ENCODE assay signal across 20 mouse cellular contexts in the genomic region with DNA sequence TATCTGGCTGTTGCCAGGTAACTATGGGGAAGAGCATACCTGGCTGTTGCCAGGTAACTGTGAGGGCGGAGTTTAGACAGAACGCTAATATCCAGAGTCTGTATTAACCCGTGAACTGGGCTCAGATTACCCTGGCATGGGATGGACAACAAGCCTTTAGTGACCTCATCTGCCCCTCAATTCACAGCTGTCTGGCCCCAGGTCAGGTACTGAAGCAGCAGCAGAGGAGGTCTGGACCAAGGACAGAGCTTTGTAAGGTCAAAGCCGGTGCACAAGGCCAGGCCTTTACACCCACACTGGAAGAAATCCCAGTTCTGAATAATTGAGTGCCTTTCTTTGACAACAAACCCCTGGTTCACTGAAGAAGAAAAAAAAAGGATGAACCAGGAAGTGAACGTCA. TPM values are rescaled to one million over a fixed set of nuclear protein-coding genes. Genes with fewer than 3 reads are reported as not detected.
DNase-seq lines count a peak whose midpoint lies in the region; ATAC-seq and TF ChIP-seq lines count a peak whose summit lies in the region.
"Had no signal": no experiment of that assay in that cellular context is flagged by ENCODE, and none has a peak within 500 bp of the region (broad histone marks: within the 10 kb centered on the region; RNA-seq: fewer than 3 reads in every experiment).

No protein-coding gene starts in this region.

- peaks cover 12% of the 10 kb centered on the region; the same call in 1 of the 2 replicates for H3K36me3 ChIP-seq in kidney, embryonic 14.5 days (ENCODE audit: control insufficient read depth, insufficient read depth, low read length)

- H3K9me3 ChIP-seq in kidney, embryonic 14.5 days (ENCODE audit: control insufficient read depth, low read length): no peaks in the 10 kb centered on the region; the same call in 1 of the 2 replicates
- H3K9me3 ChIP-seq: embryonic facial prominence, embryonic 13.5 days; hindbrain, embryonic 10.5 days; midbrain, embryonic 13.5 days had no signal

- WGBS in cerebellum, adult 2 months: 69% methylated on average over 5 of the region's 5 CpGs
- 61% methylated on average over 5 of the region's 5 CpGs for WGBS in kidney, embryonic 14.5 days

- H3K4me1 ChIP-seq in cerebellum, adult 2 months (ENCODE audit: control insufficient read depth, insufficient read depth, low read length): peaks cover 62% of the 10 kb centered on the region
- peaks cover 7% of the 10 kb centered on the region for H3K4me1 ChIP-seq in kidney, embryonic 14.5 days (ENCODE audit: control insufficient read depth, insufficient read depth, low read length)

- ATAC-seq in kidney, embryonic 14.5 days (ENCODE audit: low FRiP score, low TSS enrichment): no peak
- ATAC-seq: activated CD4-positive, CD25-positive, alpha-beta regulatory T cell, adult 4 months; forebrain, embryonic 14.5 days; midbrain, embryonic 13.5 days had no signal

- no peaks in the 10 kb centered on the region for H3K27me3 ChIP-seq in cerebellum, adult 2 months (ENCODE audit: control insufficient read depth, insufficient read depth, low read length)
- no peaks in the 10 kb centered on the region for H3K27me3 ChIP-seq in kidney, embryonic 14.5 days (ENCODE audit: control insufficient read depth, insufficient read depth, low read length)
- H3K27me3 ChIP-seq: embryonic facial prominence, embryonic 13.5 days; midbrain, embryonic 13.5 days had no signal

- H3K9ac ChIP-seq in kidney, embryonic 14.5 days (ENCODE audit: low read depth, low read length): no peak overlapping the region
- H3K9ac ChIP-seq: embryonic facial prominence, embryonic 13.5 days; midbrain, embryonic 13.5 days had no signal

- H3K27ac ChIP-seq in cerebellum, adult 2 months (ENCODE audit: insufficient read depth, low read length): no peak overlapping the region
- no peak overlapping the region for H3K27ac ChIP-seq in kidney, embryonic 14.5 days (ENCODE audit: low read depth, low read length)
- H3K27ac ChIP-seq: embryonic facial prominence, embryonic 13.5 days; hindbrain, embryonic 10.5 days; midbrain, embryonic 13.5 days had no signal

- H3K4me2 ChIP-seq in kidney, embryonic 14.5 days (replicated peaks; ENCODE audit: low read depth, low read length): no peak overlapping the region
- H3K4me2 ChIP-seq: embryonic facial prominence, embryonic 13.5 days; heart, embryonic 11.5 days; midbrain, embryonic 13.5 days had no signal

- no peak overlapping the region for H3K4me3 ChIP-seq in cerebellum, adult 2 months (replicated peaks; ENCODE audit: insufficient read depth, low read depth, low read length)
- no peak overlapping the region for H3K4me3 ChIP-seq in kidney, embryonic 14.5 days (ENCODE audit: low read length)
- H3K4me3 ChIP-seq: embryonic facial prominence, embryonic 13.5 days; erythroblast, embryonic 14.5 days; hindbrain, embryonic 10.5 days; megakaryocyte, embryonic 14.5 days; midbrain, embryonic 13.5 days had no signal

- TF ChIP-seq CTCF in cerebellum, adult 2 months (IDR thresholded peaks at IDR 0.05; ENCODE audit: borderline replicate concordance, insufficient read depth, low read depth, low read length): no peak

- TF ChIP-seq POLR2A in cerebellum, adult 2 months (IDR thresholded peaks at IDR 0.05; ENCODE audit: borderline replicate concordance, insufficient read depth, low read length): no peak

- peak; percentile 39 for DNase-seq in cerebellum, adult 11-12 months
- DNase-seq in cerebellum, adult 2 months: no peak
- peak; percentile 49 for DNase-seq in kidney, adult 11 months
- peak; percentile 17 for DNase-seq in MN1 (ENCODE audit: low spot score)
- DNase-seq in adipocyte (ENCODE audit: low spot score): peak; percentile 41
- no peak for DNase-seq in spleen, postnatal 14 days (ENCODE audit: low spot score in 2 of 2)
- DNase-seq: cerebellum, postnatal 36 days; embryo, embryonic 11 days; kidney, adult 18-20 months; kidney, postnatal 14 days; layer of hippocampus, postnatal 36 days had no signal

RNA-seq across cellular contexts. Expression of a gene that starts 6.0 kb away (rescaled TPM):
- 42.4 and 43.4 TPM in 2 replicates for polyA plus RNA-seq in cerebellum, adult 2 months (2012; rRNA removed)
- 7.5 and 9.0 TPM in 2 replicates for polyA plus RNA-seq in kidney, embryonic 14.5 days (2014; fragmentation: Nextera tagmentation; extraction: Ambion mirVana)

RNA-seq across cellular contexts. Expression of a gene that starts 6.2 kb away (rescaled TPM):
- 9.8 and 12.5 TPM in 2 replicates for polyA plus RNA-seq in cerebellum, adult 2 months (2012; rRNA removed)
- 7.6 and 9.0 TPM in 2 replicates for polyA plus RNA-seq in kidney, embryonic 14.5 days (2014; fragmentation: Nextera tagmentation; extraction: Ambion mirVana)

RNA-seq across cellular contexts. Expression of a gene that starts 36.9 kb away (rescaled TPM):
- 23.9 and 26.3 TPM in 2 replicates for polyA plus RNA-seq in cerebellum, adult 2 months (2012; rRNA removed)
- polyA plus RNA-seq in kidney, embryonic 14.5 days (2014; fragmentation: Nextera tagmentation; extraction: Ambion mirVana): 23.2 and 24.2 TPM in 2 replicates

Comparison
In these comparisons a context has a peak if more than half of its experiments do, and no peak if none do; other contexts are left out.
1. DNase-seq: peak in cerebellum, adult 11-12 months (single experiment), kidney, adult 11 months (single experiment), MN1 (single experiment) and adipocyte (single experiment); none in cerebellum, adult 2 months (0 of 2) and spleen, postnatal 14 days (0 of 2).